In the genomic region with DNA sequence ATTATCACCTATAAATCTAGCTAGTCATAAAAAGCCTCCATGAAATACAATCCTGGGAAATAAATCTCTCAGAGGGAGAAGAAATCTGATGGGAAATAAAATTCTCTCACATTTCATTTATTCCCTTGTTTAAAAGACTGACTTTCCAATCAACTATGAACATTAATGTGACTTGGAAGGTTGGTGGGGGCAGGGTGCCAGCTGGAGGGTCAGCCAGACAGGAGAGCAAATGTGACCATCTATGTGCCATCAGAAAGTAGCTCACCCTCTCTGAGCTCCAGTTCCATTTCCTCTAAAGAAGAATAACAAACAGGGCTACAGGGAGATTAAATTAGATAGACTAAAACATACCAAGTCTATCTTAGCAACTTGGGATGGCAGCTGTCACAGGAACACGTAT, we compare ENCODE assay signal across 15 mouse cellular contexts.
"Had no signal": no experiment of that assay in that cellular context is flagged by ENCODE, and none has a peak within 500 bp of the region (broad histone marks: within the 10 kb centered on the region; RNA-seq: fewer than 3 reads in every experiment).

No protein-coding gene starts in this region.

- H3K27ac ChIP-seq: neural tube, embryonic 15.5 days; stomach, embryonic 15.5 days; stomach, postnatal 0 days had no signal

- H3K9me3 ChIP-seq: neural tube, embryonic 15.5 days; stomach, embryonic 15.5 days had no signal

- DNase-seq: retina, postnatal 1 day; right cerebral cortex, adult 18-20 months; right cerebral cortex, postnatal 14 days; right cerebral cortex, postnatal 25 days; right cerebral cortex, postnatal 4 days; spleen, adult 18-20 months; thymus, adult 18-20 months; thymus, adult 2 months; thymus, postnatal 14 days; thymus, postnatal 25 days; thymus, postnatal 36 days; thymus, postnatal 4 days had no signal

- H3K4me3 ChIP-seq: neural tube, embryonic 15.5 days; stomach, embryonic 15.5 days had no signal

- H3K27me3 ChIP-seq: neural tube, embryonic 15.5 days; stomach, embryonic 15.5 days had no signal

- H3K36me3 ChIP-seq: neural tube, embryonic 15.5 days; stomach, embryonic 15.5 days had no signal

- H3K4me1 ChIP-seq: stomach, embryonic 15.5 days had no signal
